Mouse (Mus musculus) myocyte (in vitro differentiated cells): ENCODE data around the gene Cyba. TPM values are rescaled to one million over a fixed set of nuclear protein-coding genes. Genes with fewer than 3 reads are reported as not detected.

Source experiments
- H3K27me3 ChIP-seq: one replicate; pipeline ENCODE4 v1.6.1; 2011; ENCODE audit not compliant: control insufficient read depth, insufficient read depth, insufficient read length
- H3K36me3 ChIP-seq: one replicate; pipeline ENCODE4 v1.6.1; 2011; ENCODE audit not compliant: control insufficient read depth, insufficient read depth
- H3K4me2 ChIP-seq: one replicate; pipeline ENCODE4 v1.6.1; 2011; ENCODE audit warnings: low read depth, control low read depth
- H3K4me3 ChIP-seq: one replicate; pipeline ENCODE4 v1.5.1; 2011; ENCODE audit warnings: mild to moderate bottlenecking, control low read depth, moderate library complexity
- H3K79me2 ChIP-seq: one replicate; pipeline ENCODE4 v1.6.1; 2011; ENCODE audit not compliant: control insufficient read depth, insufficient read depth
- H3ac ChIP-seq: one replicate; pipeline ENCODE4 v1.6.1; 2011; ENCODE audit not compliant: control insufficient read depth, insufficient read length
- CEBPB ChIP-seq: IDR thresholded peaks from 2 replicates; pipeline ENCODE4 v1.6.1; 2011; ENCODE audit warnings: mild to moderate bottlenecking, moderate library complexity; ENCODE audit not compliant: poor library complexity, insufficient read depth, severe bottlenecking
- E2F4 ChIP-seq: IDR thresholded peaks from one replicate; pipeline ENCODE4 v1.6.1; 2011; ENCODE audit warnings: mild to moderate bottlenecking, control low read depth, moderate library complexity; ENCODE audit not compliant: insufficient read depth
- MAX ChIP-seq: IDR thresholded peaks from one replicate; pipeline ENCODE4 v1.6.1; 2011; ENCODE audit warnings: low read depth, mild to moderate bottlenecking, control low read depth
- MYOD1 ChIP-seq, 3 experiments: IDR thresholded peaks; one replicate each; pipeline ENCODE4 v1.6.1; 2011; ENCODE audit warnings: control low read depth in 2 of 3, low read depth in 2 of 3, mild to moderate bottlenecking in 2 of 3, moderate library complexity in 1 of 3; ENCODE audit not compliant: insufficient read length in 2 of 3, control insufficient read depth in 1 of 3
- MYOG ChIP-seq, 3 experiments: IDR thresholded peaks; one replicate each; pipeline ENCODE4 v1.6.1; 2011; ENCODE audit warnings: control low read depth in 2 of 3, low read depth in 2 of 3, mild to moderate bottlenecking in 2 of 3; ENCODE audit not compliant: insufficient read length in 2 of 3, control insufficient read depth in 1 of 3, insufficient read depth in 1 of 3
- POLR2A ChIP-seq: IDR thresholded peaks from one replicate; pipeline ENCODE4 v1.6.1; 2011; ENCODE audit warnings: low read depth, mild to moderate bottlenecking, control low read depth, moderate library complexity; ENCODE audit not compliant: insufficient read length
- POLR2AphosphoS2 ChIP-seq: IDR thresholded peaks from one replicate; pipeline ENCODE4 v1.6.1; 2011; ENCODE audit warnings: low read depth, control low read depth; ENCODE audit not compliant: insufficient read length
- REST ChIP-seq: IDR thresholded peaks from one replicate; pipeline ENCODE4 v1.6.1; 2011; ENCODE audit warnings: mild to moderate bottlenecking, control low read depth, moderate library complexity; ENCODE audit not compliant: insufficient read depth, insufficient read length
- SRF ChIP-seq: IDR thresholded peaks from one replicate; pipeline ENCODE4 v1.6.1; 2011; ENCODE audit warnings: low read depth; ENCODE audit not compliant: control insufficient read depth, insufficient read length
- TCF12 ChIP-seq: IDR thresholded peaks from one replicate; pipeline ENCODE4 v1.6.1; 2011; ENCODE audit warnings: mild to moderate bottlenecking, control low read depth; ENCODE audit not compliant: poor library complexity, insufficient read depth, severe bottlenecking
- TCF3 ChIP-seq: IDR thresholded peaks from one replicate; pipeline ENCODE4 v1.6.1; 2011; ENCODE audit warnings: low read depth, control low read depth; ENCODE audit not compliant: insufficient read length
- USF1 ChIP-seq: IDR thresholded peaks from one replicate; pipeline ENCODE4 v1.6.1; 2011; ENCODE audit warnings: low read depth, mild to moderate bottlenecking, control low read depth, moderate library complexity
- polyA plus RNA-seq: library from polyadenylated mRNA; unstranded; fragments of >200 nt; fragmentation: generic; extraction: Trizol; gene quantifications from one replicate; pipeline ENCODE4 v1.2.1, GENCODE M21; 2012; ENCODE audit warnings: missing spikeins

The Cyba gene
- polyA plus RNA-seq, 1 experiment: not detected

DNA sequence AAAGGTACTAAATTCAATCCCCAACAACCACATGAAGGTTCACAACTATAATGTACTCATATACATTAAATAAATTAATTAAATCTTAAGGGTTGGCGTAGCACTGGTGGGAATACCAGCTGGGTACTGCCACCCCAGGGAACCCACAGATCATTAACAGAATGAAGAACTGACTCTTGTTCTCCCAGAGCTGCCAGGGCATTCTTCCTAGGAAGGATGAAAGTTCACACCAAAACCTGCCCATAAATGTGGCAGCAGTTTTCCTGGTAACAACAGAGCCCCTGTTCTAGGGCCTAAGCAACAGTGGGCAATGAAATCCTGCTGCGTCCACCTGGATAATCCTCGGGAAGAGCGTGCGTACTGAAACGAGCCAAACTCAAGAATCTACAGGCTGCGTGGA lies 9.6 kb upstream of the Cyba start:
- Histone ChIP-seq H3K27me3 (no peaks in the 10 kb centered on the region), H3ac (peak overlapping the region; percentile 13), H3K36me3 (peaks cover 4% of the 10 kb centered on the region), H3K4me3 (peak overlapping the region; percentile 65), H3K79me2 (peaks cover 16% of the 10 kb centered on the region), H3K4me2 (peak overlapping the region; percentile 91)
- no peak for TF ChIP-seq TCF3
- no peak for TF ChIP-seq POLR2AphosphoS2
- no peak for TF ChIP-seq E2F4
- no peak for TF ChIP-seq MYOD1 (IDR thresholded peaks at IDR 0.05; ENCODE audit: control insufficient read depth in 1 of 3, insufficient read length in 2 of 3, low read depth in 2 of 3)
- TF ChIP-seq POLR2A: no peak

GRCm38 (mm10) chr8:122441326-122441725 lies 8.6 kb upstream of the Cyba start:
- TF ChIP-seq POLR2A (no peak), MAX (no peak), POLR2AphosphoS2 (no peak), MYOG (IDR thresholded peaks at IDR 0.05; ENCODE audit: control insufficient read depth in 1 of 3, insufficient read depth in 1 of 3, insufficient read length in 2 of 3, low read depth in 2 of 3) (no peak), REST (no peak), MYOD1 (IDR thresholded peaks at IDR 0.05; ENCODE audit: control insufficient read depth in 1 of 3, insufficient read length in 2 of 3, low read depth in 2 of 3) (no peak), TCF12 (no peak), SRF (no peak), E2F4 (no peak)

GRCm38 (mm10) chr8:122439336-122439735 lies 6.6 kb upstream of the Cyba start:
- TF ChIP-seq MYOD1 (IDR thresholded peaks at IDR 0.05; ENCODE audit: control insufficient read depth in 1 of 3, insufficient read length in 2 of 3, low read depth in 2 of 3) (no peak), CEBPB (no peak), MYOG (IDR thresholded peaks at IDR 0.05; ENCODE audit: control insufficient read depth in 1 of 3, insufficient read depth in 1 of 3, insufficient read length in 2 of 3, low read depth in 2 of 3) (no peak), SRF (no peak), POLR2A (no peak), POLR2AphosphoS2 (no peak), USF1 (no peak), TCF12 (no peak), TCF3 (no peak), E2F4 (no peak), REST (no peak), MAX (no peak)
- no peaks in the 10 kb centered on the region for H3K27me3 ChIP-seq

More at GRCm38 (mm10) chr8:122441326-122441725, 8.6 kb upstream of the Cyba start:
- peaks cover 16% of the 10 kb centered on the region for H3K79me2 ChIP-seq
- H3K36me3 ChIP-seq: peaks cover 7% of the 10 kb centered on the region
- no peaks in the 10 kb centered on the region for H3K27me3 ChIP-seq
- H3K4me2 ChIP-seq: peak overlapping the region; percentile 91
- H3ac ChIP-seq: no peak overlapping the region
- no peak overlapping the region for H3K4me3 ChIP-seq

DNA sequence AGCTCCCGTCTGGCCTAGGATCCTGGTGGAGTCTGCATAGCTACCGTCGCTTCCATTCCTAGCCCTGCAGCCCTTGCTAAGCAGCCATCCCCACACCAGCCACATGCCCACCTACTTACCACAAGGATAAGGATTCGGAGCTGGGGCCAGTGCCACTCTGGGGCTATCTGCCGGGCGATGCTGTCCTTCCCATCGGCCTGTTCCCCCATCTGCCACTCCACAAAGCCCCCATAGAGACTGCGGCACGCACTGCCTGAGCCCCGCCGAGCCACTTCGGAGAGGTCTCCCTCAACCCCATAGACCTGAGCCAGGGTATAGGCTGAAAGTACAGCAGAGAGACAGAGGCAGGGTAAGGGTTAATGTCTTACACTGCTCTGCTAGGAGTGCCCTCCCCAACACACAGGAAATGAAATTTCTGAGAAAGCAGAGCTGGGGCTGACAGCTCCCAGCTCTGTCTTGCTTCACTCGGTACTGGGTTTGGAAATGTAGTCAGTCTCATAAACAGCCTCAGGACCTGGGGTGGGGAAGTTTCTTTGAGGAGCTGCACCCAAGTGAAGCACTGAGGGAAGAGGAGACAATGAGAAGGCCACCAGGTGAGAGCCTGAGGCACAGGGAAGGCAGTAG lies 5.1 kb upstream of the Cyba start:
- no peak for TF ChIP-seq POLR2A
- TF ChIP-seq E2F4: no peak
- TF ChIP-seq TCF3: no peak
- no peak for TF ChIP-seq USF1
- no peak for TF ChIP-seq MYOG (IDR thresholded peaks at IDR 0.05; ENCODE audit: control insufficient read depth in 1 of 3, insufficient read depth in 1 of 3, insufficient read length in 2 of 3, low read depth in 2 of 3)
- TF ChIP-seq SRF: no peak
- TF ChIP-seq CEBPB: no peak
- no peak for TF ChIP-seq POLR2AphosphoS2
- no peak for TF ChIP-seq TCF12
- TF ChIP-seq REST: no peak
- no peak for TF ChIP-seq MAX
- no peak for TF ChIP-seq MYOD1 (IDR thresholded peaks at IDR 0.05; ENCODE audit: control insufficient read depth in 1 of 3, insufficient read length in 2 of 3, low read depth in 2 of 3)
- Histone ChIP-seq H3K79me2 (peaks cover 13% of the 10 kb centered on the region), H3K4me2 (no peak overlapping the region), H3K4me3 (no peak overlapping the region), H3K36me3 (peaks cover 18% of the 10 kb centered on the region), H3ac (no peak overlapping the region), H3K27me3 (no peaks in the 10 kb centered on the region)

More at GRCm38 (mm10) chr8:122439336-122439735, 6.6 kb upstream of the Cyba start:
- Histone ChIP-seq H3K4me2 (no peak overlapping the region), H3K79me2 (peaks cover 16% of the 10 kb centered on the region), H3ac (no peak overlapping the region), H3K36me3 (peaks cover 18% of the 10 kb centered on the region), H3K4me3 (no peak overlapping the region)

GRCm38 (mm10) chr8:122436586-122437125 lies 3.9 kb upstream of the Cyba start:
- H3ac ChIP-seq: no peak overlapping the region
- no peak for TF ChIP-seq E2F4
- TF ChIP-seq POLR2A: no peak
- TF ChIP-seq REST: no peak
- no peak for TF ChIP-seq TCF12
- TF ChIP-seq SRF: no peak
- no peak for TF ChIP-seq USF1
- no peak for TF ChIP-seq CEBPB
- no peak for TF ChIP-seq MAX
- no peak for TF ChIP-seq MYOG (IDR thresholded peaks at IDR 0.05; ENCODE audit: control insufficient read depth in 1 of 3, insufficient read depth in 1 of 3, insufficient read length in 2 of 3, low read depth in 2 of 3)
- no peak for TF ChIP-seq POLR2AphosphoS2
- TF ChIP-seq MYOD1 (IDR thresholded peaks at IDR 0.05; ENCODE audit: control insufficient read depth in 1 of 3, insufficient read length in 2 of 3, low read depth in 2 of 3): no peak
- TF ChIP-seq TCF3: no peak
- H3K27me3 ChIP-seq: no peaks in the 10 kb centered on the region
- peaks cover 2% of the 10 kb centered on the region for H3K79me2 ChIP-seq
- H3K4me3 ChIP-seq: no peak overlapping the region
- H3K4me2 ChIP-seq: no peak overlapping the region
- peaks cover 18% of the 10 kb centered on the region for H3K36me3 ChIP-seq
